Mouse (Mus musculus) regulatory T cell (primary cell): ENCODE results near the gene Mettl15.
"Not testable (repeated sequence)": the region's sequence is repeated elsewhere in the genome, so short reads cannot be mapped to it uniquely, and the experiment has no call there.

Experiments used
- in situ Hi-C: fragments of 300-600 bp; cut with MboI, MseI; formaldehyde crosslinking; loops from one replicate; pipeline ENCODE4 v1.15.1; 2025; ENCODE audit warnings: high pct_unique_total_duplicates

Gene Mettl15

DNA sequence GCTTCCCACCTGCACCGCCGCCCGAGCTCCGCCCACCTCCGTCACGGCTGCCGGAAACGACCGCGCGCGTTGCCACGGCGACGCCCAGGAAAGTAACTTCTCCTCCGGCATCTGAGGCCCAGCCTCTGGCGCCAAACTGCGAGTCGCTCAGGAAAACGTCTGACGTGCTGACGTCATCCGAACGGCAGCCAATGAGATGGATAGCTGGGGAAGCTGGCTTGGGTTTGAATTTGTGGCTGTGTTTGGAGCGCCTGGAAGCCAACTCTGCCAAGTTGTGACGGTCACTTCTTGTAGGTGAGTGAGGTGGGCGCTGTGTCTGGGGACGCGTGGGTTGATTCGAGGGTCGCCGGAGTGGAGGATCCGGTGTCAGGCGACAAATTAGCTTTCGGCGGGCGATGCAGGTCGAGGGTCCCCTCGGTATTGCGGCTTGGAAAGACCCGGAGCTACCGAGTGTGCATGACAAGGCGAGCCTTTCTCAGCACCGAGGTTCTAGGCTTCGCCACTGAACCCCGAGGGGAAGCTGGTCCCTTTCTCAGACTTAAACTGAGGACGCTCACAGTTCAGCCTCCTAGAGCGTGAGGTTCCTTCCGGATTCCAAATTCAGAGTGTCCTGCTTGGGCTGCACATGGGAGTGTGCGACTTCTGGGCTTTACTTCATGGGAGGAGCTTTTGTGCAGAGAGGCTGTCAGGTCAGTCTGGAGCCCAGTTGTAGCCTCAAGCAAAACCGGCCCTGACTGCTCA is at the start of gene Mettl15, which contains the start of gene Kif18a:
Gene Mettl15, minus strand, starts transcription at position 149 of the 741 bp plus-strand sequence.
Gene Kif18a, plus strand, starts transcription at position 139 of the 741 bp plus-strand sequence.
- in situ Hi-C loops, result loop anchor here (10.0 to 25.0 kb wide), 2 partner anchors 607 to 734 kb away; partner anchors contain the start of genes Ccdc34 and Lin7c

DNA sequence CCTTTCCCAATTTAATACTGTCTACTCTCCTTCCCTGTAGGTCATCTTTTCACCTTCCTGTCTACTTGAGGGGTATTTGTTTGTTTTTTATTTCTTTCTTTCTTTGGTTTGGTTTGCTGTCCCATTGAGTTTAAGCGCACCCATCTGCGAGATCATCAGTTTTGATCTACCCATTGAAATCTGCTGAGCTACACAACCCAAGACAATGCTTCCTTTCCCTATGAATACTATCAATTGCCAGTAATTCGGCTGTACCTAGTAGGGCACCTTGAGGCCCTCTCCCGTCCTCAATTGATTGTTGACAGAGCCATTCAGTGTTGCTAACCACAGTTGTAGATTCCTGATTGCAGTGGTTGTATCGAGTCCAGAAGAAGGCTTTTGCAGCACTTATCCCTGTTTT is 30.8 kb upstream of the Mettl15 start:
- in situ Hi-C loops, result no loop called here

DNA sequence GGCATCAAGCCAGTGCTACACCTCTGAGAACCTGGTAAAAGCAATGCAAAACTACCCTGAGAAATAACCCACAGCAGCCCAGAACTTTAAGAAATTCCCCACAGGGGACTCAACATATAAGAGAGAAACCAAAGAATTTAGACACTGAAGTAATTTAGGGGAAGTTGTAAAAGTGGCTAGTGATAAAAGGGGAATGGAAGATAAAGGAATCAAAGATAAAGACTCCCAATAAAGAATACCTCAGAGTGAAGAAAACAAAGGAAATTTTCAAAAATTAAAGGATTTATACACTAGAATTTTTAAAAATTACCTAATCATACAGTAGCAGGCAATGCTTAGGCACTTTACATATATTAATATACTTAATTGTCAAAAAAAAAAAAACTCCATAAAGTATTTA is 23.1 kb upstream of the Mettl15 start:
- in situ Hi-C loops, result no loop called here

DNA sequence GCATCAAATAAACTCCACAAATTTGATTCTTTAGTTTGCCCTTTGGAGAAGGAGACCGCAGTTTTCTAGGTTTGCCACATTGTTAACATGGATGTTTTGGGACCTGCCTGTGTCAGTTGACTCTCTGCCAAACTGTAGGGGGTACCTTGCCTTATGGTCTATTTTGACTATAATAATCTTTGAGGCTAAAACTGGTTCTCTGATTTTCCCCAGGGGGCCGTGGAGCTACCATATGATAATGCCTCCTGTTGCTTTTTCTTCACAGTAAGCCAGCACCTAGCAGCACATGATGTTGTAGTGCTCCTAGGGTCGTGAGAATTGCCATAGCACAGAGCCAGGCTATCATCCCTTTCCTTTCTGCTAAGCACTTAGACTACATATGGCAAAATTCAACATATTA is 21.7 kb upstream of the Mettl15 start:
- in situ Hi-C loops, result no loop called here

- in situ Hi-C loops, result loop anchor here (25.0 kb wide), 1 partner anchor 589 kb away; the partner anchor contains the start of gene Lin7c
Measured at GRCm38 (mm10) chr2:109298160-109298559, 17.6 kb upstream of the Mettl15 start.

DNA sequence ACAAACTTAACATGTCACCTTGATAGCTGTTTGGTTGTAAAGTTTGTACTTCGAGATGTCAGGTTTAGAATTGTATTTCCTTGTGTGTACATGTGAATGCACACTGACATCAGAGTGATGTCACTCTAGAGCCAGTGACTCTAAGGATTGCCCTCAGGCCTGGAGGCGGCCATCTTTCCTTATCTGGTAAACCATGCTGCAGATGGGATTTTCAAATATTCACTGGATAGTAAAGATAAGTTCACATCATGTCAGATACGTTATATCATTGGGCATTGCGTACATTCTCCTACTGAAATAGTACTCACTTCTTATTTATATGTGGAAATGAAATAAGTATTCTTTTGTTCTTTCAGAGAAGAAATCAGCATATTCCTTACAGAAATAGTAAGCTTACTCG is 15.7 kb upstream of the Mettl15 start:
- in situ Hi-C loops, result loop anchor here (25.0 kb wide), 1 partner anchor 591 kb away; the partner anchor contains the start of gene Lin7c

- in situ Hi-C loops, result loop anchor here (10.0 to 25.0 kb wide), 2 partner anchors 598 to 725 kb away; partner anchors contain the start of genes Ccdc34 and Lin7c
Measured at GRCm38 (mm10) chr2:109289327-109289726, 8.8 kb upstream of the Mettl15 start.

- in situ Hi-C loops, result loop anchor here (10.0 to 25.0 kb wide), 2 partner anchors 603 to 731 kb away; partner anchors contain the start of genes Ccdc34 and Lin7c
Measured at GRCm38 (mm10) chr2:109284121-109284520, 3.6 kb upstream of the Mettl15 start.

- in situ Hi-C loops, result loop anchor here (10.0 to 25.0 kb wide), 2 partner anchors 606 to 733 kb away; partner anchors contain the start of genes Ccdc34 and Lin7c
Measured at GRCm38 (mm10) chr2:109281341-109281690, 768 bp upstream of the Mettl15 start.

DNA sequence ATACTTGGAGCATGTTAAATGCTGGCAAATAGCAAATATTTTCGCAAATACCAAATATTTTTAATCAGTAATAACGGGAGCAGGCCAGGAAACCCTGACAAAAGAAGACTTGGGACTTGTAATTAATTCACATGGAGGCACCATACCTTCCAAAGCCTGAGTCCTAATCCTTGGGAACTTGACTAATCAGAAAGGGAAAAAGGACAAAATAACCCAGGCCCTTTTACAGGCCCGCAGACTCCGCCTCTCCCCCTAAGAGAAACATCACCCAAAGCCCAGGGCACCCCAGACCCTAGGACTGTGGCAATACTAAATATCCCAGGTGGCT is 312 bp downstream of the Mettl15 start:
- in situ Hi-C loops, result loop anchor here (10.0 to 25.0 kb wide), 2 partner anchors 607 to 735 kb away; partner anchors contain the start of genes Ccdc34 and Lin7c

DNA sequence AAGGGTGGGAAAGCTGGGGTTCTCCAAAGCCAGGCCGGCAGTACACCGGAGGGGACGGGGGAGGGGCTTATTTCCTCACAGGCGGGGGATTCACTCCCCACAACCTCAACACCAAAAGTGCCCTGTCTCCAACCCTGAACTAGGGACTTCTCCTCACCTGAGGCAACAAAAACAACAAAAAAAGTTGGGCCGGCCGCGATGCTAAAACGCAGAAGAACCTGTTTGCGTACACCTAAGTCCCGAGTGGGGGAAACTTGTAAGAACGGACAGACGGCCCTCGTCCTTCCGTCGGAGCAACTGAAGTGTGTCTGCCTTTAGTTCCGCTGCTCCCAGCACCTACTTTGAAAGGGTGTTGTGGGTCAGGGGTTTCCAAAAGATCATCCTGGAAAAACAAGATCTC is 2.5 kb downstream of the Mettl15 start:
- in situ Hi-C loops, result loop anchor here (25.0 kb wide), 1 partner anchor 609 kb away; the partner anchor contains the start of gene Lin7c

GRCm38 (mm10) chr2:109277593-109277992 is 3.0 kb downstream of the Mettl15 start:
- in situ Hi-C loops, result loop anchor here (25.0 kb wide), 1 partner anchor 610 kb away; the partner anchor contains the start of gene Lin7c

GRCm38 (mm10) chr2:109273098-109273497 is 7.5 kb downstream of the Mettl15 start:
- in situ Hi-C loops, result no loop called here

GRCm38 (mm10) chr2:109262779-109263178 is 17.8 kb downstream of the Mettl15 start:
- in situ Hi-C loops, result no loop called here

- in situ Hi-C loops, result no loop called here
Measured at GRCm38 (mm10) chr2:109241947-109242346, 38.6 kb downstream of the Mettl15 start.

DNA sequence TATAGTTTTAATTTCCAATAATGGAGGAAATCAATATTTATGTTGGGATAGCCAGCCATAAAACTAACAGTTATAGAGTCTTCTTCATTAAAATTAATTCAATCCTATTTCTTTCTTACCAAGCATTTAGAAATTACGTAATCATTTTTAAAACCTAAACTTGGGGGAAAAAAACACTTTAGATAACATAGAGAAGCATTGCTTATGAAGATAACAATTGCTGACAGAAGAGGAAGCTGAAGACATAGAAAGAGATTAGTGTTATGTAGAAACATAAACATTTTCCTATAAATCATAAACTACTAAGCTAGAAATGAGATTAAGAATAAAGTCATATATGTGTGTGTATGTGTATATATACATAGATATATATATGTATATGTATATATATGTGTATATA is 44.8 kb downstream of the Mettl15 start:
- in situ Hi-C loops, result no loop called here

GRCm38 (mm10) chr2:109233876-109234275 is 46.7 kb downstream of the Mettl15 start:
- in situ Hi-C loops, result no loop called here

- in situ Hi-C loops, result no loop called here
Measured at GRCm38 (mm10) chr2:109230443-109230842, 50.1 kb downstream of the Mettl15 start.

DNA sequence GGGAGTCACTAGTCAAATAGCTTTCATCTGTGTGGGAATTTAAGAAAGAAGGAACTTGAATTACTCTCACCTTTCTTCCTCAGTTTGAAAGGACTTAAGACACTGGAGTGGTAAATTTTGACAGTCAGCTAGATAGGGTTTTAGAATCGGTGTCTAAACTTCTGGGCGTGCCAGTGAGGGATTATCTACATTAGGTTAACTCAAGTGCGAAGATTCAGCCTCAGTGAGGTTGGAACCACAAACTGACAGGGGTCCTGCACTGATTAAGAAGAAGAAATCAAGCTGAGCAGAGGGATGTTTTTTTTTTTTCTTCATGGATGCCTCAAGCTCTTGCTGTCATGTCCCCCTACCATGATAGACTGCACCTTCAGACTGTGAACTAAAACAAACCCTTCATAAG is 53.4 kb downstream of the Mettl15 start:
- in situ Hi-C loops, result no loop called here

DNA sequence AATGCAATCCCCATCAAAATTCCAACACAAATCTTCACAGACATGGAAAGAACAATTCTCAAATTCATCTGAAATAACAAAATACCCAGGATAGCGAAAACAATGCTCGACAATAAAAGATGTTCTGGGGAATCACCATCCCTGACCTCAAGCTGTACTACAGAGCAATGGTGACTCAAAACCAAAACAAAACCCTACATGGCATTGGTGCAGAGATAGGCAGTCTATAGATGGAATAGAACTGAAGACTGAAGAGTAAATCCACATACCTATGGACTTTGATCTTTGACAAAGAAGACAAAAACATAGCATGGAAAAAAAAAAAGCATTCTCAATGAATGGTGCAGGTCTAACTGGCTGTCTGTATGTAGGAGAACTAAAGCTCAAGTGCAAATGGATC is 59.1 kb downstream of the Mettl15 start:
- in situ Hi-C loops, result no loop called here

DNA sequence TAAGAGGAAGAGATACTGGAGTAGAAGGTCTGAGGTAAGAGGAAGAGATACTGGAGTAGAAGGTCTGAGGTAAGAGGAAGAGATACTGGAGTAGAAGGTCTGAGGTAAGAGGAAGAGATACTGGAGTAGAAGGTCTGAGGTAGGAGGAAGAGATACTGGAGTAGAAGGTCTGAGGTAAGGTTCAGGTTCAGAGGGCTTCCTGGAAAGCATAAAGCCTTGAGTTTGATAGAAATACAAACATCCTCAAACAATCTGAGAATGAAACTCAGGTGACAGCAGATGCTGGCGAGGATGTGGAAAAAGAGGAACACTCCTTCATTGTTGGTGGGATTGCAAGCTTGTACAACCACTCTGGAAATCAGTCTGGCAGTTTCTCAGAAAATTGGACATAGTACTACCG is 63.9 kb downstream of the Mettl15 start:
- in situ Hi-C loops, result not testable (repeated sequence)

DNA sequence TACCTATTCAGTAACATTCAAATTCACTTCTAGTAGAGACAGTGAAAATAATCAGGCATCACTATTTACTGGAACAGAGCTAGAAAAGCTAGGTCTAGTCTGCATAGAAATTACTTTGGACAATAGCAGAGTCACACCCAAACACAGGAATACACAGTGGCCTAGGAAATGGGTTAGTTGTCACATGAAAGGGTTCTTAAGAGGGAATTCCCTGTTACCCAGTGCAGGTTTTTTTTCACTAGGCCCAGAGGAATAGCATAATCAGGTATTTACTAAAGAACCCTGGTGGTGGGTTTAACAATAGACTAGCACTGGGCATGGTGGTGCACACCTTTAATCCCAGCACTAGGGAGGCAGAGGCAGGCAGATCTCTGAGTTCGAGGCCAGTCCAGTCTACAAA is 69.9 kb downstream of the Mettl15 start:
- in situ Hi-C loops, result not testable (repeated sequence)

- in situ Hi-C loops, result no loop called here
Measured at GRCm38 (mm10) chr2:109208032-109208431, 72.5 kb downstream of the Mettl15 start.
